Mouse (Mus musculus) myocyte (in vitro differentiated cells): ENCODE data around the gene Spg21. TPM values are rescaled to one million over a fixed set of nuclear protein-coding genes. Genes with fewer than 3 reads are reported as not detected.

Experiments
- H3K27me3 ChIP-seq: one replicate; pipeline ENCODE4 v1.6.1; 2011; ENCODE audit not compliant: control insufficient read depth, insufficient read depth, insufficient read length
- H3K36me3 ChIP-seq: one replicate; pipeline ENCODE4 v1.6.1; 2011; ENCODE audit not compliant: control insufficient read depth, insufficient read depth
- H3K4me2 ChIP-seq: one replicate; pipeline ENCODE4 v1.6.1; 2011; ENCODE audit warnings: low read depth, control low read depth
- H3K4me3 ChIP-seq: one replicate; pipeline ENCODE4 v1.5.1; 2011; ENCODE audit warnings: mild to moderate bottlenecking, control low read depth, moderate library complexity
- H3K79me2 ChIP-seq: one replicate; pipeline ENCODE4 v1.6.1; 2011; ENCODE audit not compliant: control insufficient read depth, insufficient read depth
- H3ac ChIP-seq: one replicate; pipeline ENCODE4 v1.6.1; 2011; ENCODE audit not compliant: control insufficient read depth, insufficient read length
- CEBPB ChIP-seq: IDR thresholded peaks from 2 replicates; pipeline ENCODE4 v1.6.1; 2011; ENCODE audit warnings: mild to moderate bottlenecking, moderate library complexity; ENCODE audit not compliant: poor library complexity, insufficient read depth, severe bottlenecking
- E2F4 ChIP-seq: IDR thresholded peaks from one replicate; pipeline ENCODE4 v1.6.1; 2011; ENCODE audit warnings: mild to moderate bottlenecking, control low read depth, moderate library complexity; ENCODE audit not compliant: insufficient read depth
- MAX ChIP-seq: IDR thresholded peaks from one replicate; pipeline ENCODE4 v1.6.1; 2011; ENCODE audit warnings: low read depth, mild to moderate bottlenecking, control low read depth
- MYOD1 ChIP-seq, 3 experiments: IDR thresholded peaks; one replicate each; pipeline ENCODE4 v1.6.1; 2011; ENCODE audit warnings: control low read depth in 2 of 3, low read depth in 2 of 3, mild to moderate bottlenecking in 2 of 3, moderate library complexity in 1 of 3; ENCODE audit not compliant: insufficient read length in 2 of 3, control insufficient read depth in 1 of 3
- MYOG ChIP-seq, 3 experiments: IDR thresholded peaks; one replicate each; pipeline ENCODE4 v1.6.1; 2011; ENCODE audit warnings: control low read depth in 2 of 3, low read depth in 2 of 3, mild to moderate bottlenecking in 2 of 3; ENCODE audit not compliant: insufficient read length in 2 of 3, control insufficient read depth in 1 of 3, insufficient read depth in 1 of 3
- POLR2A ChIP-seq: IDR thresholded peaks from one replicate; pipeline ENCODE4 v1.6.1; 2011; ENCODE audit warnings: low read depth, mild to moderate bottlenecking, control low read depth, moderate library complexity; ENCODE audit not compliant: insufficient read length
- POLR2AphosphoS2 ChIP-seq: IDR thresholded peaks from one replicate; pipeline ENCODE4 v1.6.1; 2011; ENCODE audit warnings: low read depth, control low read depth; ENCODE audit not compliant: insufficient read length
- REST ChIP-seq: IDR thresholded peaks from one replicate; pipeline ENCODE4 v1.6.1; 2011; ENCODE audit warnings: mild to moderate bottlenecking, control low read depth, moderate library complexity; ENCODE audit not compliant: insufficient read depth, insufficient read length
- SRF ChIP-seq: IDR thresholded peaks from one replicate; pipeline ENCODE4 v1.6.1; 2011; ENCODE audit warnings: low read depth; ENCODE audit not compliant: control insufficient read depth, insufficient read length
- TCF12 ChIP-seq: IDR thresholded peaks from one replicate; pipeline ENCODE4 v1.6.1; 2011; ENCODE audit warnings: mild to moderate bottlenecking, control low read depth; ENCODE audit not compliant: poor library complexity, insufficient read depth, severe bottlenecking
- TCF3 ChIP-seq: IDR thresholded peaks from one replicate; pipeline ENCODE4 v1.6.1; 2011; ENCODE audit warnings: low read depth, control low read depth; ENCODE audit not compliant: insufficient read length
- USF1 ChIP-seq: IDR thresholded peaks from one replicate; pipeline ENCODE4 v1.6.1; 2011; ENCODE audit warnings: low read depth, mild to moderate bottlenecking, control low read depth, moderate library complexity
- polyA plus RNA-seq: library from polyadenylated mRNA; unstranded; fragments of >200 nt; fragmentation: generic; extraction: Trizol; gene quantifications from one replicate; pipeline ENCODE4 v1.2.1, GENCODE M21; 2012; ENCODE audit warnings: missing spikeins

The Spg21 gene
- polyA plus RNA-seq, 1 experiment: 101 TPM

- Histone ChIP-seq H3K4me3 (no peak overlapping the region), H3ac (no peak overlapping the region), H3K79me2 (no peaks in the 10 kb centered on the region), H3K36me3 (peaks cover 23% of the 10 kb centered on the region), H3K4me2 (no peak overlapping the region), H3K27me3 (no peaks in the 10 kb centered on the region)
- TF ChIP-seq MYOD1 (IDR thresholded peaks at IDR 0.05; ENCODE audit: control insufficient read depth in 1 of 3, insufficient read length in 2 of 3, low read depth in 2 of 3): no peak
- TF ChIP-seq USF1: no peak
- no peak for TF ChIP-seq POLR2AphosphoS2
- no peak for TF ChIP-seq CEBPB
- no peak for TF ChIP-seq E2F4
- no peak for TF ChIP-seq TCF12
- no peak for TF ChIP-seq MYOG (IDR thresholded peaks at IDR 0.05; ENCODE audit: control insufficient read depth in 1 of 3, insufficient read depth in 1 of 3, insufficient read length in 2 of 3, low read depth in 2 of 3)
Measured at GRCm38 (mm10) chr9:65444692-65445091, 16.1 kb upstream of the Spg21 start.

- TF ChIP-seq TCF3: no peak
- no peak for TF ChIP-seq CEBPB
- no peak for TF ChIP-seq MAX
- TF ChIP-seq USF1: no peak
- no peak for TF ChIP-seq MYOD1 (IDR thresholded peaks at IDR 0.05; ENCODE audit: control insufficient read depth in 1 of 3, insufficient read length in 2 of 3, low read depth in 2 of 3)
- no peak for TF ChIP-seq REST
- no peak for TF ChIP-seq MYOG (IDR thresholded peaks at IDR 0.05; ENCODE audit: control insufficient read depth in 1 of 3, insufficient read depth in 1 of 3, insufficient read length in 2 of 3, low read depth in 2 of 3)
- no peak for TF ChIP-seq POLR2A
- TF ChIP-seq POLR2AphosphoS2: no peak
- TF ChIP-seq SRF: no peak
- TF ChIP-seq E2F4: no peak
- TF ChIP-seq TCF12: no peak
- H3ac ChIP-seq: no peak overlapping the region
- no peak overlapping the region for H3K4me2 ChIP-seq
- peaks cover 17% of the 10 kb centered on the region for H3K36me3 ChIP-seq
- H3K4me3 ChIP-seq: no peak overlapping the region
- H3K79me2 ChIP-seq: no peaks in the 10 kb centered on the region
- no peaks in the 10 kb centered on the region for H3K27me3 ChIP-seq
Measured at GRCm38 (mm10) chr9:65447951-65448350, 12.8 kb upstream of the Spg21 start.

DNA sequence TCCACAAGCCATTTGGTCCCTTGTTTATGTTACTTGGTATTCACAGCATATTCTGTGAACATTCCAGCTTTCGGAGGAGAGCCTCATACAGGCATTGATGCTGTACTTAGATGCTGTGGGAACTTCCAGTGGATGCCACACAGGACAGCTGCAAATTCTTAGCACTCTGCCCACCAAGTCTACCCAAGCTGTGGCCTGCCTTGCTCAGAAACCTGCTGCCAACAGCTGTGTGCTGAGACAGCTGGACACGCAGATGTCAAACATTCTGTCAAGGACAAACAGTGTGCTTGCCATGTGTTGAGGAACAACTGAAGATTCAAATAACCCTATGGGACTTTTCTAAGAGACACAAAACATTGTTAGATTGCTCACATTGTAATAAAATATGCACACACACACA lies 1.8 kb upstream of the Spg21 start:
- H3K4me3 ChIP-seq: no peak overlapping the region
- H3K36me3 ChIP-seq: no peaks in the 10 kb centered on the region
- H3K79me2 ChIP-seq: peaks cover 19% of the 10 kb centered on the region
- H3K27me3 ChIP-seq: no peaks in the 10 kb centered on the region
- H3K4me2 ChIP-seq: no peak overlapping the region
- TF ChIP-seq CEBPB (no peak), MAX (no peak), SRF (no peak), E2F4 (no peak), POLR2A (no peak), REST (no peak), MYOG (IDR thresholded peaks at IDR 0.05; ENCODE audit: control insufficient read depth in 1 of 3, insufficient read depth in 1 of 3, insufficient read length in 2 of 3, low read depth in 2 of 3) (peak; percentile 99 to 100 (median 100)), TCF12 (peak; percentile 100), MYOD1 (IDR thresholded peaks at IDR 0.05; ENCODE audit: control insufficient read depth in 1 of 3, insufficient read length in 2 of 3, low read depth in 2 of 3) (peak; percentile 77 to 100 (median 100)), USF1 (no peak), TCF3 (peak; percentile 99), POLR2AphosphoS2 (no peak)
- H3ac ChIP-seq: no peak overlapping the region

GRCm38 (mm10) chr9:65460198-65460597 lies 549 bp upstream of the Spg21 start:
- Histone ChIP-seq H3K79me2 (peaks cover 25% of the 10 kb centered on the region), H3K4me2 (peak overlapping the region; percentile 75), H3K27me3 (no peaks in the 10 kb centered on the region), H3K4me3 (peak overlapping the region; percentile 65), H3ac (peak overlapping the region; percentile 58), H3K36me3 (peaks cover under 1% of the 10 kb centered on the region)
- no peak for TF ChIP-seq E2F4
- no peak for TF ChIP-seq SRF
- no peak for TF ChIP-seq POLR2A
- TF ChIP-seq TCF3: no peak
- no peak for TF ChIP-seq CEBPB
- no peak for TF ChIP-seq USF1

DNA sequence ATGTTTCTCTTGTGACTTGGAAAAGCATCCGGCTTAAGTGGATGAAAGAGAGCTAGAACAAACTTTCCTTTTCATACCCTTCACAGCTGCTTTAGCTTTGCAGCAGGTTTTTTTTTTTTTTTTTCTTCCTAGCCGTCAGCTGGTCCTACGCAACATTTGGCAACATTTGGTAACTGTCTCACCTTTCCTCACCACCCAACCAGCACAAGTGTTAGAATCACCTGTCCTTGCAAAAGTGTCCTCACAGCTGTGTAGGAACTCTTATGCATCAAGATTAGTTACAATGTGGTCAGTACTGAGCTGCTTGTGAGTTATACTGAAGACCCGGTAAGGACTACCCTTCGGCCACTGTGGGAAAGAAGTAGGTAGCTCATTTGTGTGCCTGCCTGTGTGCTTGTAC lies 1.8 kb downstream of the Spg21 start:
- TF ChIP-seq MAX: no peak
- TF ChIP-seq USF1: no peak
- peak; percentile 91 for TF ChIP-seq TCF12
- TF ChIP-seq MYOD1 (IDR thresholded peaks at IDR 0.05; ENCODE audit: control insufficient read depth in 1 of 3, insufficient read length in 2 of 3, low read depth in 2 of 3): peak in 2 of 3 experiments; percentile 76 to 86
- no peak for TF ChIP-seq POLR2A
- peak; percentile 8; the same call in 1 of the 2 replicates for TF ChIP-seq CEBPB
- TF ChIP-seq MYOG (IDR thresholded peaks at IDR 0.05; ENCODE audit: control insufficient read depth in 1 of 3, insufficient read depth in 1 of 3, insufficient read length in 2 of 3, low read depth in 2 of 3): peak; percentile 5 to 77 (median 50)
- TF ChIP-seq SRF: no peak
- no peak for TF ChIP-seq REST
- TF ChIP-seq E2F4: no peak
- TF ChIP-seq POLR2AphosphoS2: no peak
- peak; percentile 80 for TF ChIP-seq TCF3
- Histone ChIP-seq H3K27me3 (no peaks in the 10 kb centered on the region), H3K4me2 (peak overlapping the region; percentile 80), H3ac (no peak overlapping the region), H3K79me2 (peaks cover 26% of the 10 kb centered on the region), H3K36me3 (peaks cover 16% of the 10 kb centered on the region), H3K4me3 (peak overlapping the region; percentile 65)
